Mouse (Mus musculus) cerebellum, adult 2 months (tissue): Measurements from ENCODE around the gene Cpne8. TPM values are rescaled to one million over a fixed set of nuclear protein-coding genes. Genes with fewer than 3 reads are reported as not detected.

Source experiments
- DNase-seq, 2 experiments: peaks; one replicate each; pipeline ENCODE4 v3.0.0; 2021
- H3K27ac ChIP-seq: fragments of 200-500 bp; 2 replicates; pipeline ENCODE4 v1.5.1; 2012; ENCODE audit warnings: low read length, control low read depth, inconsistent platforms; ENCODE audit not compliant: insufficient read depth
- H3K27me3 ChIP-seq: fragments of 200-500 bp; 2 replicates; pipeline ENCODE4 v1.6.1; 2012; ENCODE audit warnings: inconsistent platforms, mild to moderate bottlenecking, low read length, moderate library complexity; ENCODE audit not compliant: control insufficient read depth, insufficient read depth
- H3K4me1 ChIP-seq: fragments of 200-500 bp; 2 replicates; pipeline ENCODE4 v1.6.1; 2011; ENCODE audit warnings: low read length; ENCODE audit not compliant: control insufficient read depth, insufficient read depth
- H3K4me3 ChIP-seq: fragments of 200-500 bp; replicated peaks from 2 replicates; pipeline ENCODE3; 2011; ENCODE audit warnings: mild to moderate bottlenecking, low read depth, low read length, control low read depth; ENCODE audit not compliant: insufficient read depth
- CTCF ChIP-seq: fragments of 200-500 bp; IDR thresholded peaks from 2 replicates; pipeline ENCODE4 v1.5.1; 2011; ENCODE audit warnings: low read depth, mild to moderate bottlenecking, control low read depth, low read length, moderate library complexity, borderline replicate concordance; ENCODE audit not compliant: insufficient read depth
- POLR2A ChIP-seq: fragments of 200-500 bp; IDR thresholded peaks from 2 replicates; pipeline ENCODE4 v1.6.1; 2011; ENCODE audit warnings: low read length, control low read depth, borderline replicate concordance; ENCODE audit not compliant: insufficient read depth
- WGBS: fragments of 180-500 bp; shearing (Covaris S2); methylation state at CpG from one replicate; pipeline ENCODE4 v1.1.7; 2018; 5-methylcytosine and 5-hydroxymethylcytosine counted together
- polyA plus RNA-seq: library from polyadenylated mRNA; depleted of rRNA; stranded (reverse); fragments of >200 nt; gene quantifications from 2 replicates; pipeline ENCODE4 v1.2.3, GENCODE M21; 2012; rRNA removed

The Cpne8 gene
- polyA plus RNA-seq = 19.7 and 22.3 TPM in 2 replicates

GRCm38 (mm10) chr15:90678985-90679759 is at the start of gene Cpne8:
Gene Cpne8 (minus strand): TSS chr15:90679432.
- peak; percentile 23 to 32 for DNase-seq
- no peak for TF ChIP-seq CTCF
- no peak for TF ChIP-seq POLR2A
- Histone ChIP-seq H3K27me3 (no peaks in the 10 kb centered on the region), H3K4me3 (peak within 1 kb of the TSS; percentile 45), H3K27ac (no peak within 1 kb of the TSS), H3K4me1 (no peaks in the 10 kb centered on the region)
- WGBS = under 1% methylated on average over 38 of the region's 56 CpGs

GRCm38 (mm10) chr15:90717717-90718116 is 38.5 kb upstream of the Cpne8 start:
- Histone ChIP-seq H3K27me3 (no peaks in the 10 kb centered on the region), H3K27ac (no peak overlapping the region), H3K4me1 (no peaks in the 10 kb centered on the region), H3K4me3 (no peak overlapping the region)
- 81% methylated on average over 4 of the region's 4 CpGs for WGBS
- DNase-seq = no peak
- TF ChIP-seq CTCF (no peak), POLR2A (no peak)

GRCm38 (mm10) chr15:90709296-90709695 is 30.1 kb upstream of the Cpne8 start:
- TF ChIP-seq CTCF (no peak), POLR2A (no peak)
- Histone ChIP-seq H3K4me3 (no peak overlapping the region), H3K27me3 (no peaks in the 10 kb centered on the region), H3K4me1 (no peaks in the 10 kb centered on the region), H3K27ac (no peak overlapping the region)
- no peak for DNase-seq
- WGBS = 77% methylated on average over 7 of the region's 7 CpGs

- no peaks in the 10 kb centered on the region for H3K27me3 ChIP-seq
- no peak for DNase-seq
- no peaks in the 10 kb centered on the region for H3K4me1 ChIP-seq
- TF ChIP-seq CTCF (no peak), POLR2A (no peak)
- H3K27ac ChIP-seq = no peak overlapping the region
- no peak overlapping the region for H3K4me3 ChIP-seq
- 71% methylated on average over 5 of the region's 5 CpGs for WGBS
Measured at GRCm38 (mm10) chr15:90704314-90704713, 25.1 kb upstream of the Cpne8 start.

GRCm38 (mm10) chr15:90703502-90704232 is 24.4 kb upstream of the Cpne8 start:
- no peak for DNase-seq
- no peak overlapping the region for H3K27ac ChIP-seq
- no peak for TF ChIP-seq CTCF
- no peaks in the 10 kb centered on the region for H3K4me1 ChIP-seq
- no peaks in the 10 kb centered on the region for H3K27me3 ChIP-seq
- H3K4me3 ChIP-seq = no peak overlapping the region
- 70% methylated on average over 11 of the region's 11 CpGs for WGBS

- H3K4me3 ChIP-seq = no peak overlapping the region
- H3K4me1 ChIP-seq = no peaks in the 10 kb centered on the region
- TF ChIP-seq POLR2A (no peak), CTCF (no peak)
- 95% methylated on average over 6 of the region's 6 CpGs for WGBS
- DNase-seq = no peak
- no peak overlapping the region for H3K27ac ChIP-seq
- no peaks in the 10 kb centered on the region for H3K27me3 ChIP-seq
Measured at GRCm38 (mm10) chr15:90686770-90687169, 7.5 kb upstream of the Cpne8 start.

- Histone ChIP-seq H3K27me3 (no peaks in the 10 kb centered on the region), H3K4me3 (peak overlapping the region; percentile 45), H3K27ac (no peak overlapping the region), H3K4me1 (no peaks in the 10 kb centered on the region)
- DNase-seq = peak; percentile 38 to 57
- WGBS = 4% methylated on average over 36 of the region's 36 CpGs
- TF ChIP-seq POLR2A (no peak), CTCF (peak; percentile 81)
Measured at GRCm38 (mm10) chr15:90679760-90680579, 738 bp upstream of the Cpne8 start.

GRCm38 (mm10) chr15:90678488-90678887 is 744 bp downstream of the Cpne8 start:
- peak in 1 of 2 experiments; percentile 9 for DNase-seq
- Histone ChIP-seq H3K27me3 (no peaks in the 10 kb centered on the region), H3K4me1 (no peaks in the 10 kb centered on the region), H3K27ac (no peak overlapping the region), H3K4me3 (no peak overlapping the region)
- 9% methylated on average over 19 of the region's 19 CpGs for WGBS
- TF ChIP-seq CTCF = no peak
- no peak for TF ChIP-seq POLR2A
